Mouse (Mus musculus) stomach, embryonic 15.5 days (tissue): Measurements from ENCODE around the gene Gcgr. TPM values are rescaled to one million over a fixed set of nuclear protein-coding genes. Genes with fewer than 3 reads are reported as not detected.
"Not testable (repeated sequence)": the region's sequence is repeated elsewhere in the genome, so short reads cannot be mapped to it uniquely, and the experiment has no call there.

Experiments
- ATAC-seq: fragments of 200-750 bp; cut with Nextera tagmentation; 2 replicates; pipeline ENCODE4 v1.8.0; 2017; ENCODE audit warnings: low read depth, moderate number of reproducible peaks, moderate TSS enrichment; ENCODE audit not compliant: insufficient read depth, low FRiP score
- H3K27ac ChIP-seq: fragments of 300-500 bp; sonication (generic); 2 replicates; pipeline ENCODE4 v1.5.1; 2015; ENCODE audit warnings: mild to moderate bottlenecking, inconsistent platforms
- H3K27me3 ChIP-seq: fragments of 300-500 bp; sonication (generic); replicated peaks from 2 replicates; pipeline ENCODE4 v1.6.1; 2015; ENCODE audit warnings: inconsistent platforms
- H3K36me3 ChIP-seq: fragments of 300-500 bp; sonication (generic); 2 replicates; pipeline ENCODE4 v1.6.1; 2015; ENCODE audit warnings: inconsistent platforms
- H3K4me1 ChIP-seq: fragments of 300-500 bp; sonication (generic); 2 replicates; pipeline ENCODE4 v1.6.1; 2015; ENCODE audit warnings: inconsistent platforms
- H3K4me2 ChIP-seq: fragments of 300-500 bp; sonication (generic); 2 replicates; pipeline ENCODE4 v1.6.1; 2015; ENCODE audit warnings: mild to moderate bottlenecking, inconsistent platforms
- H3K4me3 ChIP-seq: fragments of 300-500 bp; sonication (generic); replicated peaks from 2 replicates; pipeline ENCODE4 v1.5.1; 2015; ENCODE audit warnings: inconsistent platforms
- H3K9ac ChIP-seq: fragments of 300-500 bp; sonication (generic); 2 replicates; pipeline ENCODE4 v1.6.1; 2015; ENCODE audit warnings: inconsistent platforms
- H3K9me3 ChIP-seq: fragments of 300-500 bp; sonication (generic); 2 replicates; pipeline ENCODE4 v1.6.1; 2016; ENCODE audit warnings: inconsistent platforms
- WGBS: fragments of 180-500 bp; shearing (Covaris S2); methylation state at CpG from one replicate; pipeline ENCODE4 v1.1.7; 2015; 5-methylcytosine and 5-hydroxymethylcytosine counted together
- polyA plus RNA-seq: library from polyadenylated mRNA; unstranded; fragments of >200 nt; fragmentation: Nextera tagmentation; extraction: Ambion mirVana; gene quantifications from 2 replicates; pipeline ENCODE4 v1.2.1, GENCODE M21; 2015

The Gcgr gene
- polyA plus RNA-seq, 1 experiment from 2014 or later: 2.4 TPM

GRCm38 (mm10) chr11:120581490-120582267 is 51.2 kb downstream of the Gcgr start, which contains the start of gene Arhgdia:
Gene Arhgdia, minus strand, starts transcription at chr11:120581624.
- Histone ChIP-seq H3K27me3 (no peaks in the 10 kb centered on the region), H3K9me3 (no peaks in the 10 kb centered on the region), H3K9ac (peak within 1 kb of the TSS; percentile 70), H3K4me2 (peak within 1 kb of the TSS; percentile 92), H3K4me1 (peaks cover 30% of the 10 kb centered on the region), H3K4me3 (peak within 1 kb of the TSS; percentile 92), H3K27ac (peak within 1 kb of the TSS; percentile 90), H3K36me3 (peaks cover 38% of the 10 kb centered on the region)
- WGBS: 4% methylated on average over 70 of the region's 75 CpGs
- peak; percentile 47; the same call in 1 of the 2 replicates for ATAC-seq

- Histone ChIP-seq H3K27me3 (no peaks in the 10 kb centered on the region), H3K9me3 (no peaks in the 10 kb centered on the region), H3K4me1 (peaks cover 30% of the 10 kb centered on the region), H3K36me3 (peaks cover 39% of the 10 kb centered on the region), H3K4me2 (peak overlapping the region; percentile 84), H3K27ac (peak overlapping the region; percentile 90), H3K9ac (peak overlapping the region; percentile 70; the same call in 1 of the 2 replicates), H3K4me3 (peak overlapping the region; percentile 92)
- no peak for ATAC-seq
- 72% methylated on average over 8 of the region's 8 CpGs for whole genome bisulfite sequencing
Observed at GRCm38 (mm10) chr11:120582268-120582981, 51.9 kb downstream of the Gcgr start.

- WGBS: 86% methylated on average over 2 of the region's 2 CpGs
Observed at GRCm38 (mm10) chr11:120582982-120583293, 52.4 kb downstream of the Gcgr start.

GRCm38 (mm10) chr11:120583937-120584336 is 53.4 kb downstream of the Gcgr start:
- ATAC-seq: no peak
- H3K9ac ChIP-seq: no peak overlapping the region
- no peak overlapping the region for H3K4me3 ChIP-seq
- no peaks in the 10 kb centered on the region for H3K27me3 ChIP-seq
- WGBS: 80% methylated on average over 1 of the region's 1 CpGs
- no peaks in the 10 kb centered on the region for H3K9me3 ChIP-seq
- no peak overlapping the region for H3K4me2 ChIP-seq
- H3K36me3 ChIP-seq: peaks cover 35% of the 10 kb centered on the region
- peaks cover 22% of the 10 kb centered on the region for H3K4me1 ChIP-seq
- no peak overlapping the region for H3K27ac ChIP-seq

More at GRCm38 (mm10) chr11:120582982-120583293, 52.4 kb downstream of the Gcgr start:
- H3K9ac ChIP-seq, H3K27ac ChIP-seq, H3K27me3 ChIP-seq, ATAC-seq, H3K9me3 ChIP-seq, H3K4me2 ChIP-seq, H3K4me3 ChIP-seq: not testable (repeated sequence)
- peaks cover 30% of the 10 kb centered on the region for H3K4me1 ChIP-seq
- H3K36me3 ChIP-seq: peaks cover 37% of the 10 kb centered on the region

- no peak overlapping the region for H3K27ac ChIP-seq
- ATAC-seq: no peak
- no peaks in the 10 kb centered on the region for H3K27me3 ChIP-seq
- H3K4me3 ChIP-seq: no peak overlapping the region
- 87% methylated on average over 6 of the region's 6 CpGs for WGBS
- H3K4me2 ChIP-seq: no peak overlapping the region
- H3K4me1 ChIP-seq: no peaks in the 10 kb centered on the region
- H3K9ac ChIP-seq: no peak overlapping the region
- peaks cover 54% of the 10 kb centered on the region for H3K36me3 ChIP-seq
- no peaks in the 10 kb centered on the region for H3K9me3 ChIP-seq
Observed at GRCm38 (mm10) chr11:120588531-120588930, 58.0 kb downstream of the Gcgr start.

Other genes starting within 250 kb of the Gcgr start
- 2,501 and 2,557 TPM in 2 replicates for gene Actg1, start 182.2 kb upstream of the Gcgr start, polyA plus RNA-seq
- 0.49 and 0.85 TPM in 2 replicates for gene Fscn2, start 169.2 kb upstream of the Gcgr start, polyA plus RNA-seq
- 31.5 and 33.0 TPM in 2 replicates for gene Faap100, start 151.9 kb upstream of the Gcgr start, polyA plus RNA-seq
- gene Nploc4, start 93.0 kb upstream of the Gcgr start, polyA plus RNA-seq: 28.1 and 29.8 TPM in 2 replicates
- not detected in 2 replicates for gene Tspan10, start 88.1 kb upstream of the Gcgr start, polyA plus RNA-seq
- gene Pde6g, start 77.2 kb upstream of the Gcgr start, polyA plus RNA-seq: 0.26 TPM in 1 of 2 replicates, not detected in the other
- gene Oxld1, start 72.6 kb upstream of the Gcgr start, polyA plus RNA-seq: 15.7 and 16.1 TPM in 2 replicates
- gene Ccdc137, start 72.6 kb upstream of the Gcgr start, polyA plus RNA-seq: 30.5 and 32.2 TPM in 2 replicates
- 40.0 and 42.7 TPM in 2 replicates for gene Arl16, start 63.1 kb upstream of the Gcgr start, polyA plus RNA-seq
- gene Mrpl12, start 46.1 kb upstream of the Gcgr start, polyA plus RNA-seq: 157 and 168 TPM in 2 replicates
- gene Slc25a10, start 38.9 kb upstream of the Gcgr start, polyA plus RNA-seq: 70.7 and 71.4 TPM in 2 replicates
- gene Mcrip1, start 19.0 kb downstream of the Gcgr start, polyA plus RNA-seq: 167 TPM in 2 replicates
- 0.59 TPM in 1 of 2 replicates, not detected in the other for gene Ppp1r27, start 20.4 kb downstream of the Gcgr start, polyA plus RNA-seq
- 954 and 1,026 TPM in 2 replicates for gene P4hb, start 42.6 kb downstream of the Gcgr start, polyA plus RNA-seq
- 537 and 556 TPM in 2 replicates for gene Arhgdia, start 50.9 kb downstream of the Gcgr start, polyA plus RNA-seq
- gene Alyref, start 67.7 kb downstream of the Gcgr start, polyA plus RNA-seq: 420 and 451 TPM in 2 replicates
- gene Anapc11, start 67.7 kb downstream of the Gcgr start, polyA plus RNA-seq: 196 and 200 TPM in 2 replicates
- gene Npb, start 77.8 kb downstream of the Gcgr start, polyA plus RNA-seq: 9.8 and 12.1 TPM in 2 replicates
- gene Pcyt2, start 87.2 kb downstream of the Gcgr start, polyA plus RNA-seq: 183 and 188 TPM in 2 replicates
- gene Sirt7, start 94.5 kb downstream of the Gcgr start, polyA plus RNA-seq: 38.1 and 39.0 TPM in 2 replicates
- 29.3 and 31.9 TPM in 2 replicates for gene Mafg, start 102.9 kb downstream of the Gcgr start, polyA plus RNA-seq
- 32.5 and 32.7 TPM in 2 replicates for gene Pycr1, start 113.1 kb downstream of the Gcgr start, polyA plus RNA-seq
- gene Myadml2, start 117.5 kb downstream of the Gcgr start, polyA plus RNA-seq: 0.28 and 0.44 TPM in 2 replicates
- 3.9 and 4.9 TPM in 2 replicates for gene Notum, start 130.5 kb downstream of the Gcgr start, polyA plus RNA-seq
- gene Aspscr1, start 142.3 kb downstream of the Gcgr start, polyA plus RNA-seq: 105 and 113 TPM in 2 replicates
- gene Cenpx, start 183.0 kb downstream of the Gcgr start, polyA plus RNA-seq: 155 and 158 TPM in 2 replicates
- gene Lrrc45, start 183.2 kb downstream of the Gcgr start, polyA plus RNA-seq: 55.7 and 57.3 TPM in 2 replicates
- 36.4 and 39.4 TPM in 2 replicates for gene Rac3, start 190.8 kb downstream of the Gcgr start, polyA plus RNA-seq
- 31.6 and 33.5 TPM in 2 replicates for gene Dcxr, start 196.6 kb downstream of the Gcgr start, polyA plus RNA-seq
- gene Cbr2, start 201.4 kb downstream of the Gcgr start, polyA plus RNA-seq: 54.5 and 82.4 TPM in 2 replicates
- 4.3 and 9.3 TPM in 2 replicates for gene Hmga1b, start 232.1 kb downstream of the Gcgr start, polyA plus RNA-seq